Mouse (Mus musculus) forebrain, postnatal 0 days (tissue): ENCODE measurements at regions not wholly inside any gene's neighbourhood (a gene's known extent, or its start where the extent isn't known, plus 50 kb on each side); places are given as distances from the start of the nearest gene placed in this dataset.
A peak's percentile ranks its signal among the peaks of the same experiment; 100 is the strongest.

Experiments
- ATAC-seq: fragments of 200-750 bp; cut with Nextera tagmentation; 2 replicates; pipeline ENCODE4 v1.8.0; 2017; ENCODE audit warnings: mild to moderate bottlenecking, moderate library complexity
- DNase-seq: peaks from one replicate; pipeline ENCODE4 v3.0.0-alpha.2; 2015
- H3K27ac ChIP-seq: fragments of 300-500 bp; sonication (generic); 2 replicates; pipeline ENCODE4 v1.5.1; 2014; ENCODE audit warnings: low read depth, mild to moderate bottlenecking, antibody characterized with exemption, low read length, moderate library complexity, mixed read lengths
- H3K27me3 ChIP-seq: fragments of 300-500 bp; sonication (generic); 2 replicates; pipeline ENCODE4 v1.6.1; 2014; ENCODE audit warnings: mild to moderate bottlenecking, low read length, mixed read lengths; ENCODE audit not compliant: insufficient read depth
- H3K36me3 ChIP-seq: fragments of 300-500 bp; sonication (generic); 2 replicates; pipeline ENCODE4 v1.6.1; 2014; ENCODE audit warnings: mild to moderate bottlenecking, moderate library complexity; ENCODE audit not compliant: insufficient read depth
- H3K4me1 ChIP-seq: fragments of 300-500 bp; sonication (generic); 2 replicates; pipeline ENCODE4 v1.6.1; 2014; ENCODE audit warnings: antibody characterized with exemption; ENCODE audit not compliant: insufficient read depth
- H3K4me2 ChIP-seq: fragments of 300-500 bp; sonication (generic); 2 replicates; pipeline ENCODE4 v1.6.1; 2014; ENCODE audit warnings: low read depth, mild to moderate bottlenecking, moderate library complexity
- H3K4me3 ChIP-seq: fragments of 300-500 bp; sonication (generic); 2 replicates; pipeline ENCODE4 v1.5.1; 2014; ENCODE audit warnings: low read depth, low read length, mixed read lengths
- H3K9ac ChIP-seq: fragments of 300-500 bp; sonication (generic); 2 replicates; pipeline ENCODE4 v1.6.1; 2014; ENCODE audit warnings: mild to moderate bottlenecking
- H3K9me3 ChIP-seq: fragments of 300-500 bp; sonication (generic); 2 replicates; pipeline ENCODE4 v1.6.1; 2016; ENCODE audit warnings: low read length
- CTCF ChIP-seq: sonication (generic); IDR thresholded peaks from 2 replicates; pipeline ENCODE4 v1.5.1; 2016; ENCODE audit warnings: antibody characterized with exemption, control low read depth, low read depth
- WGBS: fragments of 180-500 bp; shearing (Covaris S2); extraction: QIAGEN DNeasy Blood & Tissue Kit; methylation state at CpG from one replicate; pipeline ENCODE4 v1.1.7; 2014; 5-methylcytosine and 5-hydroxymethylcytosine counted together

GRCm38 (mm10) chr2:173350405-173350804, 74.1 kb upstream of the Pmepa1 start:
- Histone ChIP-seq H3K9ac (no peak overlapping the region), H3K4me3 (no peak overlapping the region), H3K4me2 (no peak overlapping the region), H3K9me3 (no peaks in the 10 kb centered on the region), H3K36me3 (no peaks in the 10 kb centered on the region), H3K27me3 (no peaks in the 10 kb centered on the region), H3K27ac (no peak overlapping the region), H3K4me1 (peaks cover 4% of the 10 kb centered on the region; the same call in 1 of the 2 replicates)
- 92% methylated on average over 3 of the region's 3 CpGs for WGBS
- TF ChIP-seq CTCF, result no peak
- DNase-seq, result no peak
- no peak for ATAC-seq

- no peak overlapping the region for H3K4me3 ChIP-seq
- H3K27me3 ChIP-seq, result no peaks in the 10 kb centered on the region
- H3K4me1 ChIP-seq, result peaks cover 4% of the 10 kb centered on the region; the same call in 1 of the 2 replicates
- DNase-seq (no peak), ATAC-seq (no peak)
- no peak overlapping the region for H3K4me2 ChIP-seq
- no peaks in the 10 kb centered on the region for H3K9me3 ChIP-seq
- WGBS, result 74% methylated on average over 3 of the region's 3 CpGs
- H3K36me3 ChIP-seq, result no peaks in the 10 kb centered on the region
- H3K9ac ChIP-seq, result no peak overlapping the region
- H3K27ac ChIP-seq, result no peak overlapping the region
- no peak for TF ChIP-seq CTCF
Observed at GRCm38 (mm10) chr2:173350831-173351230, 74.5 kb upstream of the Pmepa1 start.

- no peak overlapping the region for H3K4me2 ChIP-seq
- H3K36me3 ChIP-seq, result no peaks in the 10 kb centered on the region
- H3K4me3 ChIP-seq, result no peak overlapping the region
- DNase-seq (peak; percentile 43), ATAC-seq (peak; percentile 50)
- H3K9me3 ChIP-seq, result no peaks in the 10 kb centered on the region
- H3K27ac ChIP-seq, result no peak overlapping the region
- WGBS, result 44% methylated on average over 18 of the region's 18 CpGs
- no peaks in the 10 kb centered on the region for H3K27me3 ChIP-seq
- no peak for TF ChIP-seq CTCF
- H3K9ac ChIP-seq, result no peak overlapping the region
- H3K4me1 ChIP-seq, result peaks cover 4% of the 10 kb centered on the region; the same call in 1 of the 2 replicates
Observed at GRCm38 (mm10) chr2:173351831-173352755, 75.8 kb upstream of the Pmepa1 start.

GRCm38 (mm10) chr2:173352756-173353139, 76.4 kb upstream of the Pmepa1 start:
- H3K4me1 ChIP-seq, result peaks cover 4% of the 10 kb centered on the region; the same call in 1 of the 2 replicates
- no peak for TF ChIP-seq CTCF
- no peak overlapping the region for H3K4me3 ChIP-seq
- H3K36me3 ChIP-seq, result no peaks in the 10 kb centered on the region
- ATAC-seq (no peak), DNase-seq (no peak)
- H3K9me3 ChIP-seq, result no peaks in the 10 kb centered on the region
- H3K27me3 ChIP-seq, result no peaks in the 10 kb centered on the region
- H3K27ac ChIP-seq, result no peak overlapping the region
- 47% methylated on average over 3 of the region's 3 CpGs for WGBS
- H3K4me2 ChIP-seq, result no peak overlapping the region
- no peak overlapping the region for H3K9ac ChIP-seq

GRCm38 (mm10) chr2:173353435-173354241, 77.3 kb upstream of the Pmepa1 start:
- Histone ChIP-seq H3K9me3 (no peaks in the 10 kb centered on the region), H3K27ac (no peak overlapping the region), H3K4me2 (no peak overlapping the region), H3K9ac (no peak overlapping the region), H3K4me1 (peaks cover 4% of the 10 kb centered on the region; the same call in 1 of the 2 replicates), H3K4me3 (no peak overlapping the region), H3K36me3 (no peaks in the 10 kb centered on the region), H3K27me3 (no peaks in the 10 kb centered on the region)
- DNase-seq (no peak), ATAC-seq (no peak)
- 77% methylated on average over 16 of the region's 16 CpGs for WGBS
- no peak for TF ChIP-seq CTCF

GRCm38 (mm10) chr2:173356786-173357185, 80.5 kb upstream of the Pmepa1 start:
- Histone ChIP-seq H3K4me3 (no peak overlapping the region), H3K4me2 (no peak overlapping the region), H3K27me3 (no peaks in the 10 kb centered on the region), H3K27ac (no peak overlapping the region), H3K36me3 (no peaks in the 10 kb centered on the region), H3K9me3 (no peaks in the 10 kb centered on the region), H3K9ac (no peak overlapping the region), H3K4me1 (peaks cover 3% of the 10 kb centered on the region; the same call in 1 of the 2 replicates)
- DNase-seq (no peak), ATAC-seq (no peak)
- WGBS, result 45% methylated on average over 5 of the region's 5 CpGs
- no peak for TF ChIP-seq CTCF
